Mouse (Mus musculus) G1E (cell line): ENCODE data around the gene Ppm1b.

Source experiments
- CTCF ChIP-seq: IDR thresholded peaks from 2 replicates; pipeline ENCODE4 v1.5.1; 2012; ENCODE audit warnings: low read depth, low read length, inconsistent platforms, mixed read lengths
- GATA1 ChIP-seq: IDR thresholded peaks from 2 replicates; pipeline ENCODE4 v1.6.1; 2012; ENCODE audit warnings: borderline replicate concordance, low read length, inconsistent platforms, mixed read lengths
- GATA2 ChIP-seq: IDR thresholded peaks from 2 replicates; pipeline ENCODE4 v1.6.1; 2012; ENCODE audit warnings: low read depth, low read length, inconsistent platforms, borderline replicate concordance
- POLR2AphosphoS5 ChIP-seq: IDR thresholded peaks from 2 replicates; pipeline ENCODE4 v1.6.1; 2012; ENCODE audit warnings: low read depth, low read length, inconsistent platforms; ENCODE audit not compliant: insufficient replicate concordance
- TAL1 ChIP-seq: conservative IDR thresholded peaks from 2 replicates; pipeline ENCODE4 v1.6.1; 2012; ENCODE audit warnings: low read depth, low read length, inconsistent platforms, mixed read lengths

DNA sequence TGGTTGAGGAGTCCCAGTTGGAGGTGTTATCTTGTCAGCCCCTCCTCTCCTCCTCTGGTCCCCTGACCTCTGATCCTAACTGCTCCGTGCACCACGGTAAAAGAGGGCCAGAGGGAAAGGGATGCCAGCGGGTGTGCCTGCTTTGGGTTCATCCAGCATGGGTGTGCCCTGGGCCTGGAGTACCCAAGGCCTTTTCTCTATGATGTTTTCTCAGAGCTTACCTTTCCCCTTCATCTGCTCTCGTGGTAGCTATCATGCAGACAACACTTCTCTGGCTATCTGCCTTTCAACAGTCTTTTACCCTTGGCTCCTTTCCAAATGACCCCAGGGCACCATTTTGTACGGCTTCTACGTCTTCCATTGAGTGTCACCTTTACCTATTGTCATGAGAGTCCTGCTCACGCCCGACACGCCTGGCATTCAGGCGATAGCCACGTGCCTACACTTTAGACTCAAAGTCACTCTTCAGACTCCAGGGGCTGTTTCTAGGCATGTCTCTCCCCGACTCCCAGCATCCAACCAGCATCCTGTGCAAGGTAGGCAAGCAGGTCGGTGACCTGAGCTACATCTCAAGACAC, 15.2 kb upstream of the Ppm1b start:
- TF ChIP-seq CTCF (no peak), GATA1 (no peak), TAL1 (no peak), POLR2AphosphoS5 (no peak), GATA2 (no peak)
